1 mouse cellular context compared by ENCODE assay signal in the genomic region with DNA sequence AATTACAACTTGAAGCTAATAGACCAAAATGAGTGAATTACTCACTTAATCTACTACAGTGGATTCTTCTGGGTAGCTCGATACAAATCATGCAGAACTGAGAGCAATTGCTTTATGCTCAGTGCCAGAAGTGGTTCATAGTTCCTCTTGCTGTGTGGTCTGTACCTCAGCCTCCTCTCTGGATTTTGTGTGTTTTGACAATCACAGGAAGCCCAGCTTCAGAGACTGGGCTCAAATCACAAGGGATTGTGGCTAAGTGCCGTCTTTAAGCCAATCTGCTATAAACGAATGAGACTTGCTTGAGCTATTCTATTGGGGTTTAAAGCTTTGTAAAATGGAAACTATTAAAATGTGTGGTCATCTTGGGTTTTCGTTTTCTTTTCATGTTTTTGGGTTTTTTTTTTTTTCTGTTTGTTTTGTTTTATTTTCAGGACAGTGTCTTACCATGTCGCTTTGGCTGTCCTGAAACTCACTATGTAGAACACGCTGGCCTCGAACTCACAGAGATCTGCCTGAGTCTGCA.
TF ChIP-seq lines count a peak whose summit lies in the region.

No protein-coding gene starts in this region.

TF ChIP-seq in CH12.LX, 34 proteins besides CTCF, POLR2A, EP300 and RAD21 (continued from another document):
- TF ChIP-seq PAX5 (IDR thresholded peaks at IDR 0.05; ENCODE audit: low read length), result no peak
- no peak for TF ChIP-seq SIN3A (IDR thresholded peaks at IDR 0.05; ENCODE audit: low read length)
- TF ChIP-seq MAX (IDR thresholded peaks at IDR 0.05; ENCODE audit: low read length), result no peak
- TF ChIP-seq ETS1 (conservative IDR thresholded peaks at IDR 0.05; ENCODE audit: low read depth, low read length), result peak; percentile 36; the same call in 1 of the 2 replicates
- TF ChIP-seq BHLHE40 (IDR thresholded peaks at IDR 0.05; ENCODE audit: low read depth, low read length), result peak; percentile 38; the same call in 1 of the 2 replicates
- peak; percentile 41; the same call in 1 of the 2 replicates for TF ChIP-seq RCOR1 (conservative IDR thresholded peaks at IDR 0.05; ENCODE audit: low read depth, low read length)
- TF ChIP-seq ZC3H11A (IDR thresholded peaks at IDR 0.05; ENCODE audit: low read depth, low read length), result no peak
- TF ChIP-seq MAFK (IDR thresholded peaks at IDR 0.05; ENCODE audit: insufficient replicate concordance, low read length), result peak; percentile 62; the same call in 1 of the 2 replicates
- TF ChIP-seq HCFC1 (IDR thresholded peaks at IDR 0.05; ENCODE audit: low read depth, low read length), result no peak
- no peak for TF ChIP-seq KAT2A (IDR thresholded peaks at IDR 0.05; ENCODE audit: insufficient replicate concordance, low read length)
